Mouse (Mus musculus) C2C12 (cell line): Measurements from ENCODE around the gene Ptprm.

ENCODE experiments used
- CEBPB ChIP-seq: IDR thresholded peaks from one replicate; pipeline ENCODE4 v1.6.1; 2011; ENCODE audit warnings: low read depth, mild to moderate bottlenecking, control low read depth, moderate library complexity
- CTCF ChIP-seq: IDR thresholded peaks from one replicate; pipeline ENCODE4 v1.5.1; 2011; ENCODE audit not compliant: control insufficient read depth, insufficient read depth, insufficient read length
- FOSL1 ChIP-seq: IDR thresholded peaks from one replicate; pipeline ENCODE4 v1.8.0; 2011; ENCODE audit warnings: mild to moderate bottlenecking, low read length; ENCODE audit not compliant: poor library complexity, insufficient read depth, severe bottlenecking
- MAX ChIP-seq: IDR thresholded peaks from one replicate; pipeline ENCODE4 v1.6.1; 2011; ENCODE audit warnings: mild to moderate bottlenecking, control low read depth
- MYOD1 ChIP-seq: IDR thresholded peaks from one replicate; pipeline ENCODE4 v1.6.1; 2011; ENCODE audit warnings: low read depth; ENCODE audit not compliant: control insufficient read depth, insufficient read length
- MYOG ChIP-seq: IDR thresholded peaks from one replicate; pipeline ENCODE4 v1.6.1; 2011; ENCODE audit not compliant: control insufficient read depth, insufficient read length; ENCODE audit errors: extremely low read depth
- USF1 ChIP-seq: IDR thresholded peaks from one replicate; pipeline ENCODE4 v1.6.1; 2011; ENCODE audit warnings: low read depth, mild to moderate bottlenecking, control low read depth, moderate library complexity

- TF ChIP-seq CTCF (no peak), MAX (no peak), MYOD1 (no peak), MYOG (no peak), USF1 (no peak), CEBPB (no peak), FOSL1 (no peak)
Observed at GRCm38 (mm10) chr17:67114842-67115241, 239.4 kb downstream of the Ptprm start.
